Mouse (Mus musculus) midbrain, embryonic 12.5 days (tissue): ENCODE data around the gene Coro2a. TPM values are rescaled to one million over a fixed set of nuclear protein-coding genes. Genes with fewer than 3 reads are reported as not detected.
A peak's percentile ranks its signal among the peaks of the same experiment; 100 is the strongest.
"Not testable (repeated sequence)": the region's sequence is repeated elsewhere in the genome, so short reads cannot be mapped to it uniquely, and the experiment has no call there.

Experiments used
- ATAC-seq: fragments of 200-750 bp; cut with Nextera tagmentation; 2 replicates; pipeline ENCODE4 v1.8.0; 2017; ENCODE audit warnings: low read depth, moderate TSS enrichment, moderate library complexity; ENCODE audit not compliant: low FRiP score
- H3K27ac ChIP-seq: fragments of 300-500 bp; sonication (generic); replicated peaks from 2 replicates; pipeline ENCODE4 v1.5.1; 2016; ENCODE audit warnings: mild to moderate bottlenecking
- H3K27me3 ChIP-seq: fragments of 300-500 bp; sonication (generic); 2 replicates; pipeline ENCODE4 v1.6.1; 2016; ENCODE audit warnings: mild to moderate bottlenecking
- H3K36me3 ChIP-seq: fragments of 300-500 bp; sonication (generic); 2 replicates; pipeline ENCODE4 v1.6.1; 2016
- H3K4me1 ChIP-seq: fragments of 300-500 bp; sonication (generic); 2 replicates; pipeline ENCODE4 v1.6.1; 2016
- H3K4me2 ChIP-seq: fragments of 300-500 bp; sonication (generic); replicated peaks from 2 replicates; pipeline ENCODE4 v1.6.1; 2016; ENCODE audit warnings: mild to moderate bottlenecking, moderate library complexity
- H3K4me3 ChIP-seq: fragments of 300-500 bp; sonication (generic); 2 replicates; pipeline ENCODE4 v1.5.1; 2016; ENCODE audit warnings: mild to moderate bottlenecking
- H3K9ac ChIP-seq: fragments of 300-500 bp; sonication (generic); replicated peaks from 2 replicates; pipeline ENCODE4 v1.6.1; 2016; ENCODE audit warnings: mild to moderate bottlenecking, moderate library complexity
- H3K9me3 ChIP-seq: fragments of 300-500 bp; sonication (generic); 2 replicates; pipeline ENCODE4 v1.6.1; 2016; ENCODE audit warnings: mild to moderate bottlenecking
- WGBS: fragments of 180-500 bp; shearing (Covaris S2); methylation state at CpG from one replicate; pipeline ENCODE4 v1.1.7; 2016; 5-methylcytosine and 5-hydroxymethylcytosine counted together
- polyA plus RNA-seq: library from polyadenylated mRNA; unstranded; fragments of >200 nt; fragmentation: Nextera tagmentation; extraction: Ambion mirVana; gene quantifications from 2 replicates; pipeline ENCODE4 v1.2.1, GENCODE M21; 2016

The Coro2a gene
- polyA plus RNA-seq, 1 experiment from 2014 or later, result 2.8 TPM

DNA sequence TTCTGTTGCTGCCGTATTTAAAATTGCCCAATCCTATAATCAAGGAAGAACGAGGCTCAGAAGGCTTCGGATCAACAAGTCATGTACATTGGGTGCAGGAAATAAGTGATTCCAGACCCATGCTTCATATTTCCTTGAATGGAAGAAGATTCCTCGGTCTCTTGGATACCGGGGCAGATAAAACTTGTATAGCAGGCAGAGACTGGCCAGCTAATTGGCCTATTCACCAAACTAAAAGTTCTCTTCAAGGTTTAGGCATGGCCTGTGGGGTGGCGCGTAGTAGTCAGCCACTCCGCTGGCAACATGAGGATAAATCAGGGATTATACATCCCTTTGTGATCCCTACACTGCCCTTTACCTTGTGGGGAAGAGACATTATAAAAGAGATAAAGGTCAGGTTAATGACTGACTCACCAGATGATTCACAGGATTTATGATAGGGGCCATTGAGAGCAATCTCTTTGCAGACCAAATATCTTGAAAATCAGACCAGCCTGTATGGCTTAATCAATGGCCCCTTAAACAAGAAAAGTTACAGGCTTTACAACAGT, 23.1 kb downstream of the Coro2a start:
- not testable (repeated sequence) for H3K9me3 ChIP-seq, H3K4me1 ChIP-seq, H3K27ac ChIP-seq, H3K27me3 ChIP-seq, H3K4me3 ChIP-seq, H3K4me2 ChIP-seq, H3K36me3 ChIP-seq, ATAC-seq, H3K9ac ChIP-seq
- WGBS, result 91% methylated on average over 8 of the region's 8 CpGs

- Histone ChIP-seq H3K27ac (no peak overlapping the region), H3K36me3 (no peaks in the 10 kb centered on the region), H3K9ac (no peak overlapping the region), H3K4me2 (no peak overlapping the region), H3K27me3 (no peaks in the 10 kb centered on the region), H3K9me3 (peaks cover 6% of the 10 kb centered on the region; the same call in 1 of the 2 replicates), H3K4me3 (no peak overlapping the region), H3K4me1 (no peaks in the 10 kb centered on the region)
- WGBS, result 73% methylated on average over 1 of the region's 1 CpGs
- ATAC-seq, result no peak
Measured at GRCm38 (mm10) chr4:46578228-46578627, 23.8 kb downstream of the Coro2a start.

DNA sequence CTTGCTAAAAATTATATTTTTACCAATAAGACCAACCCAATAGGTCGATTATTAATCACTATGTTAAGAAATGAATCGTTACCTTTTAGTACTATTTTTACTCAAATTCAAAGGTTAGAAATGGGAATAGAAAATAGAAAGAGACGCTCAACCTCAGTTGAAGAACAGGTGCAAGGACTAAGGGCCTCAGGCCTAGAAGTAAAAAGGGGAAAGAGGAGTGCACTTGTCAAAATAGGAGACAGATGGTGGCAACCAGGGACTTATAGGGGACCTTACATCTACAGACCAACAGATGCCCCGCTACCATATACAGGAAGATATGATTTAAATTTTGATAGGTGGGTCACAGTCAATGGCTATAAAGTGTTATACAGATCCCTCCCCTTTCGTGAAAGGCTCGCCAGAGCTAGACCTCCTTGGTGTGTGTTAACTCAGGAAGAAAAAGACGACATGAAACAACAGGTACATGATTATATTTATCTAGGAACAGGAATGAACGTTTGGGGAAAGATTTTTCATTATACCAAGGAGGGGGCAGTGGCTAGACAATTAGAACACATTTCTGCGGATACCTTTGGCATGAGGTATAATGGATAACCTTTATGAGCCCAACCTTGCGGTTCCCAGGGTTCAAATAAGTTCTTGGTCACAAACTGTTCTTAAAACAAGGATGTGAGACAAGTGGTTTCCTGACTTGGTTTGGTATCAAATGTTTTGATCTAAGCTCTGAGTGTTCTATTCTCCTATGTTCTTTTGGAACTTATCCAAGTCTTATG, 26.3 kb downstream of the Coro2a start:
- ATAC-seq, H3K9ac ChIP-seq: not testable (repeated sequence)
- 89% methylated on average over 6 of the region's 10 CpGs for WGBS

DNA sequence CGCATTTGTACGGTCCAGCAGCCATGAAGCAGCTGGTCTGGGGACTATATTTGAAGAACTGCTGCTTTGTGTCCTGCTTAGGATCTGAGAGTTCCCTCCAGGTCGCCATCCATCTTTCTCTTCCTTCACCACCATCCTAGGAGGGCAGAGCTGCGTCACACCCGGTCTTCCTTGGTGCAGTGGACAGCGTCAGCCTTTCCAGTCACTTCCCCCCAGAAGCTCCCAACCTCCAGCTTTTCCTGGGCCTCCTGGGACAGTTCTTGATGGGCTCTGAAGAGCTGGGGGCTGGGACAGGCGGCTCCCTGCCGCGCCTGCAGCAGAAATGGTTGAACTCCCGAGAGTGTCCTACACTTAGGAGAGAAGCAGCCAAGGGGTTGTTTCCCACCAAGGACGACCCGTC, 27.2 kb downstream of the Coro2a start:
- Histone ChIP-seq H3K36me3 (no peaks in the 10 kb centered on the region), H3K4me3 (no peak overlapping the region), H3K4me1 (peaks cover 2% of the 10 kb centered on the region), H3K9me3 (0 out of 2 replicates have a peak, but pooled peaks cover 3% of the 10 kb centered on the region), H3K4me2 (no peak overlapping the region), H3K27me3 (no peaks in the 10 kb centered on the region), H3K27ac (no peak overlapping the region), H3K9ac (no peak overlapping the region)
- ATAC-seq, result no peak
- 93% methylated on average over 12 of the region's 12 CpGs for WGBS

More for the DNA sequence above, 26.3 kb downstream of the Coro2a start:
- H3K27me3 ChIP-seq, H3K4me2 ChIP-seq, H3K36me3 ChIP-seq, H3K9me3 ChIP-seq, H3K4me3 ChIP-seq, H3K27ac ChIP-seq, H3K4me1 ChIP-seq: not testable (repeated sequence)

DNA sequence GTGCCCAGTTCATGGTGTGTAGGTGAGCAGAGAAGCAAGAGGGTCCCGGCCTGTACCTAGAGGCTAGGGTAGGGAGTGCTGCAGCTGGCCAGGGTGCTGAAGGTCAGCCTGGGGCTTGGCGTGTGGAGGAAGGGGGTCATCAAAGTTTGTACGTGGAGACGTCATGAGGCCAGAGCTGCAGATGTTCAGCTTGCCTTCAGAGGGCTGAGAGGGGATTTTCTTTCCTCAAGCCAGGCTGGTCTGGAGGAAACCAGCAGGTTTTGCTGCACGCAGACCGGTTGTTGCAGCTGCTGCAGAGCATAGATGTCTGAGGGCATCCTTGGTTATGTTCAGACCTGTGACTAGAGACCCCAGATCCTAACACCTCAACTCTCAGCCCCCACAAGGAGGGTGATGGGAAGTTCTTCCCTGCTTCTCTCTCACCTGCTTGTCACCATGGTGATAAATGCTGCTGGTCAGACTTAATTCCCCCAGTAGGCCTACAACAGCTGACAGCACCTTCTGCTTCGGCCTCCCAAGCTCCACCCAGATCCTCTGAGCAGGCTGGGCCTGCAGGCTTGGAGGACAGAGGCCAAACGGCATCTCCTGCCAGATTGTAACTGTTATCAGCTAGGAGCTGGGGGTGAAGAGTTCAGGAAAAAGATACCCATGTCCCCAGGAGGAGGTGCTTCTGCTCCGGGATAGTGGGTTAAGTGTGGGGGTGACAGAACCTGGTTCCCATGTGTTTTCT, 27.8 kb downstream of the Coro2a start:
- WGBS, result 66% methylated on average over 9 of the region's 9 CpGs
- ATAC-seq, result no peak
- peaks cover 7% of the 10 kb centered on the region for H3K4me1 ChIP-seq

GRCm38 (mm10) chr4:46572616-46573015, 29.4 kb downstream of the Coro2a start:
- Histone ChIP-seq H3K27me3 (no peaks in the 10 kb centered on the region; the same call in 1 of the 2 replicates), H3K36me3 (no peaks in the 10 kb centered on the region), H3K27ac (no peak overlapping the region), H3K9me3 (0 out of 2 replicates have a peak, but pooled peaks cover 3% of the 10 kb centered on the region), H3K4me2 (no peak overlapping the region), H3K4me3 (no peak overlapping the region), H3K4me1 (peaks cover 7% of the 10 kb centered on the region), H3K9ac (no peak overlapping the region)
- ATAC-seq, result no peak
- WGBS, result 92% methylated on average over 4 of the region's 4 CpGs

More for the DNA sequence above, 27.8 kb downstream of the Coro2a start:
- Histone ChIP-seq H3K27me3 (no peaks in the 10 kb centered on the region), H3K4me2 (no peak overlapping the region), H3K9me3 (0 out of 2 replicates have a peak, but pooled peaks cover 3% of the 10 kb centered on the region), H3K36me3 (no peaks in the 10 kb centered on the region), H3K4me3 (no peak overlapping the region), H3K27ac (no peak overlapping the region), H3K9ac (no peak overlapping the region)

DNA sequence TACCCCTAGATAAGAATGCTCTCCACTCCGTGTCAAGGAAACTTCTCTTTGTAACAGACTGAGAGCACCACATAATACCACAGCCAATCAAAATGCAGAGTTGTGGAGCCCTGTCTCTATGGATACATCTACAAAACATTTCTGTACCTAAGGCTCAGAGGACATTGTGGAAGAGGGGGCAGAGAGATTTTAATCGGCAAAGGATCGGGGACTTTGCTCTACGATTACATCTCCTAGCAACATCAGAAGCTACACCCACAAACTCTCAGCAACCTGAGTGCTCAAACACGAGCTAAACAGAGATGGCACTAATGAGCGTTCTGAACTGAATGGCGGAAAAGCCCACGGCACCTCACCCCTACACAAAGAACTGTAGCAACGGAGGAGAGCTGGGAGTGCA, 30.3 kb downstream of the Coro2a start:
- Histone ChIP-seq H3K27ac (no peak overlapping the region), H3K27me3 (no peaks in the 10 kb centered on the region; the same call in 1 of the 2 replicates), H3K9ac (no peak overlapping the region), H3K9me3 (0 out of 2 replicates have a peak, but pooled peaks cover 3% of the 10 kb centered on the region), H3K36me3 (no peaks in the 10 kb centered on the region), H3K4me2 (no peak overlapping the region), H3K4me3 (no peak overlapping the region), H3K4me1 (peaks cover 7% of the 10 kb centered on the region)
- 89% methylated on average over 9 of the region's 9 CpGs for WGBS
- no peak for ATAC-seq

GRCm38 (mm10) chr4:46569671-46570070, 32.3 kb downstream of the Coro2a start:
- Histone ChIP-seq H3K4me1 (peaks cover 7% of the 10 kb centered on the region), H3K9me3 (no peaks in the 10 kb centered on the region), H3K27me3 (no peaks in the 10 kb centered on the region; the same call in 1 of the 2 replicates), H3K4me2 (no peak overlapping the region), H3K4me3 (no peak overlapping the region), H3K27ac (peak overlapping the region; percentile 22), H3K36me3 (no peaks in the 10 kb centered on the region), H3K9ac (no peak overlapping the region)
- 8% methylated on average over 5 of the region's 5 CpGs for WGBS
- no peak for ATAC-seq

GRCm38 (mm10) chr4:46568169-46568568, 33.8 kb downstream of the Coro2a start:
- Histone ChIP-seq H3K27ac (no peak overlapping the region), H3K4me2 (no peak overlapping the region), H3K9ac (no peak overlapping the region), H3K27me3 (no peaks in the 10 kb centered on the region; the same call in 1 of the 2 replicates), H3K4me1 (peaks cover 7% of the 10 kb centered on the region), H3K36me3 (no peaks in the 10 kb centered on the region), H3K4me3 (no peak overlapping the region), H3K9me3 (no peaks in the 10 kb centered on the region)
- WGBS, result 88% methylated on average over 8 of the region's 8 CpGs
- ATAC-seq, result no peak

- WGBS, result 73% methylated on average over 8 of the region's 8 CpGs
- Histone ChIP-seq H3K9ac (no peak overlapping the region), H3K9me3 (no peaks in the 10 kb centered on the region), H3K36me3 (no peaks in the 10 kb centered on the region), H3K27ac (no peak overlapping the region), H3K4me1 (peaks cover 7% of the 10 kb centered on the region), H3K4me2 (no peak overlapping the region), H3K27me3 (no peaks in the 10 kb centered on the region; the same call in 1 of the 2 replicates), H3K4me3 (no peak overlapping the region)
- ATAC-seq, result no peak
Measured at GRCm38 (mm10) chr4:46566931-46567671, 34.9 kb downstream of the Coro2a start.

- Histone ChIP-seq H3K9ac (no peak overlapping the region), H3K27ac (no peak overlapping the region), H3K27me3 (no peaks in the 10 kb centered on the region; the same call in 1 of the 2 replicates), H3K4me2 (no peak overlapping the region), H3K4me3 (no peak overlapping the region), H3K36me3 (no peaks in the 10 kb centered on the region), H3K9me3 (no peaks in the 10 kb centered on the region), H3K4me1 (peaks cover 7% of the 10 kb centered on the region)
- ATAC-seq, result no peak
- WGBS, result 90% methylated on average over 4 of the region's 4 CpGs
Measured at GRCm38 (mm10) chr4:46565393-46565955, 36.5 kb downstream of the Coro2a start.
